ENCODE assay signal across 8 mouse cellular contexts in genomic region chr9:44733671-44734523, GRCm38 (mm10). TPM values are rescaled to one million over a fixed set of nuclear protein-coding genes. Genes with fewer than 3 reads are reported as not detected.
A peak's percentile ranks its signal among the peaks of the same experiment; 100 is the strongest.
DNase-seq lines count a peak whose midpoint lies in the region; ATAC-seq and TF ChIP-seq lines count a peak whose summit lies in the region.

No protein-coding gene starts in this region.

- H3K9me3 ChIP-seq in embryonic facial prominence, embryonic 10.5 days: no peaks in the 10 kb centered on the region
- no peaks in the 10 kb centered on the region for H3K9me3 ChIP-seq in heart, embryonic 10.5 days
- H3K9me3 ChIP-seq in lung, embryonic 14.5 days (ENCODE audit: low read depth, low read length): no peaks in the 10 kb centered on the region
- H3K9me3 ChIP-seq in neural tube, embryonic 15.5 days (replicated peaks): no peaks in the 10 kb centered on the region

- peak overlapping the region; percentile 85 for H3K27ac ChIP-seq in embryonic facial prominence, embryonic 10.5 days (replicated peaks)
- H3K27ac ChIP-seq in heart, embryonic 10.5 days: peak overlapping the region; percentile 84
- peak overlapping the region; percentile 46 for H3K27ac ChIP-seq in kidney, adult 2 months (ENCODE audit: insufficient read depth, low read depth, low read length)
- peak overlapping the region; percentile 76 for H3K27ac ChIP-seq in lung, embryonic 14.5 days (ENCODE audit: low read depth)
- peak overlapping the region; percentile 68 for H3K27ac ChIP-seq in neural tube, embryonic 15.5 days (replicated peaks)

- TF ChIP-seq CTCF in Patski (IDR thresholded peaks at IDR 0.05): no peak
- no peak for TF ChIP-seq CTCF in kidney, adult 2 months (conservative IDR thresholded peaks at IDR 0.05; ENCODE audit: insufficient read depth, insufficient read length, low read depth, low read length)
- TF ChIP-seq CTCF in lung, embryonic 14.5 days (IDR thresholded peaks at IDR 0.05; ENCODE audit: low read depth): no peak

- CTCF ChIA-PET in Patski (lab: Charles Lee): interaction anchor here (0.9 to 1.3 kb wide), 4 partner anchors 13 to 34 kb away, joined by 3 to 5 read pairs (median 4); no protein-coding TSS in a partner anchor

- in situ Hi-C loops in Patski (cut with MboI; ENCODE audit: low pct_unique_long_range_greater_than_20kb): no loop called here

- H3K27me3 ChIP-seq in Patski: no peaks in the 10 kb centered on the region
- H3K27me3 ChIP-seq in embryonic facial prominence, embryonic 10.5 days (replicated peaks; ENCODE audit: low read depth, poor library complexity, severe bottlenecking): peaks cover 36% of the 10 kb centered on the region
- H3K27me3 ChIP-seq in heart, embryonic 10.5 days (ENCODE audit: insufficient read depth, poor library complexity, severe bottlenecking): peaks cover 16% of the 10 kb centered on the region
- no peaks in the 10 kb centered on the region for H3K27me3 ChIP-seq in kidney, adult 2 months (replicated peaks; ENCODE audit: control insufficient read depth, insufficient read depth, low read length)
- 0 out of 2 replicates have a peak, but pooled peaks cover 3% of the 10 kb centered on the region for H3K27me3 ChIP-seq in lung, embryonic 14.5 days (ENCODE audit: insufficient read depth, low read length)
- H3K27me3 ChIP-seq in neural tube, embryonic 15.5 days (replicated peaks): peaks cover 6% of the 10 kb centered on the region

- H3K4me2 ChIP-seq in lung, embryonic 14.5 days: peak overlapping the region; percentile 99
- peak overlapping the region; percentile 100 for H3K4me2 ChIP-seq in neural tube, embryonic 15.5 days

- TF ChIP-seq POLR2A in kidney, adult 2 months (IDR thresholded peaks at IDR 0.05; ENCODE audit: low read depth, low read length): no peak

- H3K36me3 ChIP-seq in embryonic facial prominence, embryonic 10.5 days (replicated peaks): no peaks in the 10 kb centered on the region
- H3K36me3 ChIP-seq in heart, embryonic 10.5 days: no peaks in the 10 kb centered on the region
- no peaks in the 10 kb centered on the region for H3K36me3 ChIP-seq in kidney, adult 2 months (ENCODE audit: control insufficient read depth, insufficient read depth, low read length)
- no peaks in the 10 kb centered on the region for H3K36me3 ChIP-seq in lung, embryonic 14.5 days (ENCODE audit: insufficient read depth)
- H3K36me3 ChIP-seq in neural tube, embryonic 15.5 days: no peaks in the 10 kb centered on the region

- peak overlapping the region; percentile 66 for H3K9ac ChIP-seq in lung, embryonic 14.5 days
- peak overlapping the region; percentile 60 for H3K9ac ChIP-seq in neural tube, embryonic 15.5 days (replicated peaks)

- under 1% methylated on average over 79 of the region's 79 CpGs for WGBS in embryonic facial prominence, embryonic 10.5 days
- WGBS in heart, embryonic 10.5 days: under 1% methylated on average over 79 of the region's 79 CpGs
- 16% methylated on average over 79 of the region's 79 CpGs for WGBS in kidney, adult 2 months
- 1% methylated on average over 79 of the region's 79 CpGs for WGBS in lung, embryonic 14.5 days
- WGBS in neural tube, embryonic 15.5 days: under 1% methylated on average over 73 of the region's 79 CpGs

- peak; percentile 57 for ATAC-seq in CD4-positive, CD25-positive, alpha-beta regulatory T cell, adult 4 months
- peak; percentile 78 for ATAC-seq in Patski
- ATAC-seq in lung, embryonic 14.5 days (ENCODE audit: insufficient read depth): peak; percentile 39
- ATAC-seq in neural tube, embryonic 15.5 days (ENCODE audit: low FRiP score): peak; percentile 50; the same call in 1 of the 2 replicates

- POLR2A ChIA-PET in Patski (lab: Charles Lee): interaction anchor here (0.9 to 1.0 kb wide), 3 partner anchors 12 to 48 kb away, joined by 3 to 5 read pairs (median 4); no protein-coding TSS in a partner anchor

- H3K4me1 ChIP-seq in embryonic facial prominence, embryonic 10.5 days: peaks cover 62% of the 10 kb centered on the region
- peaks cover 43% of the 10 kb centered on the region for H3K4me1 ChIP-seq in heart, embryonic 10.5 days
- peaks cover 19% of the 10 kb centered on the region for H3K4me1 ChIP-seq in kidney, adult 2 months (ENCODE audit: control insufficient read depth, insufficient read depth, low read length)
- 0 out of 2 replicates have a peak, but pooled peaks cover 10% of the 10 kb centered on the region for H3K4me1 ChIP-seq in lung, embryonic 14.5 days (ENCODE audit: insufficient read depth)
- H3K4me1 ChIP-seq in neural tube, embryonic 15.5 days: peaks cover 22% of the 10 kb centered on the region

- no peak for DNase-seq in Patski (ENCODE audit: low read depth, low spot score)
- peak; percentile 65 for DNase-seq in embryonic facial prominence, embryonic 10.5 days (ENCODE audit: low spot score)
- peak; percentile 77 for DNase-seq in heart, embryonic 10.5 days (ENCODE audit: low spot score)
- peak; percentile 66 for DNase-seq in kidney, adult 2 months
- DNase-seq in lung, embryonic 14.5 days: peak; percentile 60
- DNase-seq in spleen, adult 12 weeks (ENCODE audit: low spot score): no peak

- peak overlapping the region; percentile 82 for H3K4me3 ChIP-seq in embryonic facial prominence, embryonic 10.5 days
- peak overlapping the region; percentile 79 for H3K4me3 ChIP-seq in heart, embryonic 10.5 days
- H3K4me3 ChIP-seq in kidney, adult 2 months (ENCODE audit: insufficient read depth, low read depth, low read length): peak overlapping the region; percentile 76
- H3K4me3 ChIP-seq in lung, embryonic 14.5 days (ENCODE audit: low read depth, low read length): peak overlapping the region; percentile 49
- H3K4me3 ChIP-seq in neural tube, embryonic 15.5 days (replicated peaks): peak overlapping the region; percentile 59

RNA-seq across cellular contexts. Expression of gene Phldb1, which starts 1.1 kb away (rescaled TPM):
- polyA plus RNA-seq in CD4-positive, CD25-positive, alpha-beta regulatory T cell, adult 4 months (2017; shearing (Covaris generic)): under 1 TPM in 1 of 2 experiments, not detected in 1; 0.32 TPM
- 137 TPM for polyA plus RNA-seq in Patski (2021)
- 48.4 and 51.1 TPM in 2 replicates for polyA plus RNA-seq in embryonic facial prominence, embryonic 10.5 days (2016; fragmentation: Nextera tagmentation; extraction: Ambion mirVana)
- 29.1 and 34.7 TPM in 2 replicates for polyA plus RNA-seq in heart, embryonic 10.5 days (2016; fragmentation: Nextera tagmentation; extraction: Ambion mirVana)
- 37.6 and 46.4 TPM in 2 replicates for polyA plus RNA-seq in kidney, adult 2 months (2012; rRNA removed)
- polyA plus RNA-seq in lung, embryonic 14.5 days (2014; fragmentation: Nextera tagmentation; extraction: Ambion mirVana): 30.7 and 35.0 TPM in 2 replicates
- 30.2 and 36.1 TPM in 2 replicates for polyA plus RNA-seq in neural tube, embryonic 15.5 days (2015; fragmentation: Nextera tagmentation; extraction: Ambion mirVana)

RNA-seq across cellular contexts. Expression of gene Arcn1, which starts 33.7 kb away (rescaled TPM):
- 10 to 100 TPM; 68.0 to 77.9 TPM for polyA plus RNA-seq in CD4-positive, CD25-positive, alpha-beta regulatory T cell, adult 4 months (2017; shearing (Covaris generic))
- 142 TPM for polyA plus RNA-seq in Patski (2021)
- polyA plus RNA-seq in embryonic facial prominence, embryonic 10.5 days (2016; fragmentation: Nextera tagmentation; extraction: Ambion mirVana): 169 and 171 TPM in 2 replicates
- 159 and 167 TPM in 2 replicates for polyA plus RNA-seq in heart, embryonic 10.5 days (2016; fragmentation: Nextera tagmentation; extraction: Ambion mirVana)
- 42.3 and 50.9 TPM in 2 replicates for polyA plus RNA-seq in kidney, adult 2 months (2012; rRNA removed)
- 224 and 239 TPM in 2 replicates for polyA plus RNA-seq in lung, embryonic 14.5 days (2014; fragmentation: Nextera tagmentation; extraction: Ambion mirVana)
- polyA plus RNA-seq in neural tube, embryonic 15.5 days (2015; fragmentation: Nextera tagmentation; extraction: Ambion mirVana): 135 and 145 TPM in 2 replicates

RNA-seq across cellular contexts. Expression of gene Ift46, which starts 33.8 kb away (rescaled TPM):
- polyA plus RNA-seq in CD4-positive, CD25-positive, alpha-beta regulatory T cell, adult 4 months (2017; shearing (Covaris generic)): 10 to 100 TPM; 55.1 to 73.7 TPM
- 193 TPM for polyA plus RNA-seq in Patski (2021)
- polyA plus RNA-seq in embryonic facial prominence, embryonic 10.5 days (2016; fragmentation: Nextera tagmentation; extraction: Ambion mirVana): 133 and 139 TPM in 2 replicates
- 77.2 and 84.8 TPM in 2 replicates for polyA plus RNA-seq in heart, embryonic 10.5 days (2016; fragmentation: Nextera tagmentation; extraction: Ambion mirVana)
- polyA plus RNA-seq in kidney, adult 2 months (2012; rRNA removed): 51.0 and 58.8 TPM in 2 replicates
- polyA plus RNA-seq in lung, embryonic 14.5 days (2014; fragmentation: Nextera tagmentation; extraction: Ambion mirVana): 103 and 106 TPM in 2 replicates
- polyA plus RNA-seq in neural tube, embryonic 15.5 days (2015; fragmentation: Nextera tagmentation; extraction: Ambion mirVana): 133 and 136 TPM in 2 replicates

Comparison
In these comparisons a context has a peak if more than half of its experiments do, and no peak if none do; other contexts are left out.
1. DNase-seq: peak in embryonic facial prominence, embryonic 10.5 days (single experiment), heart, embryonic 10.5 days (single experiment), kidney, adult 2 months (single experiment) and lung, embryonic 14.5 days (single experiment); none in Patski (single experiment) and spleen, adult 12 weeks (single experiment).
2. RNA of gene Phldb1, which starts 1.1 kb away (polyA plus RNA-seq): 137 TPM in Patski (single experiment), 48.4 to 51.1 TPM in embryonic facial prominence, embryonic 10.5 days, 37.6 to 46.4 TPM in kidney, adult 2 months, 30.2 to 36.1 TPM in neural tube, embryonic 15.5 days, 30.7 to 35.0 TPM in lung, embryonic 14.5 days and 29.1 to 34.7 TPM in heart, embryonic 10.5 days; 0.32 TPM in CD4-positive, CD25-positive, alpha-beta regulatory T cell, adult 4 months; every median in the first group is over 10 times any median in the second.
3. Peak in every context shown above with its lines, with median percentiles within 50 percentile points of each other: ATAC-seq, H3K27ac ChIP-seq and H3K4me3 ChIP-seq.